Mouse (Mus musculus) B cell, adult 2 months (primary cell): ENCODE results near the gene Magix.
A peak's percentile ranks its signal among the peaks of the same experiment; 100 is the strongest.

Source experiments
- DNase-seq, 2 experiments: peaks; one replicate each; pipeline ENCODE4 v3.0.0; 2022

The Magix gene

DNA sequence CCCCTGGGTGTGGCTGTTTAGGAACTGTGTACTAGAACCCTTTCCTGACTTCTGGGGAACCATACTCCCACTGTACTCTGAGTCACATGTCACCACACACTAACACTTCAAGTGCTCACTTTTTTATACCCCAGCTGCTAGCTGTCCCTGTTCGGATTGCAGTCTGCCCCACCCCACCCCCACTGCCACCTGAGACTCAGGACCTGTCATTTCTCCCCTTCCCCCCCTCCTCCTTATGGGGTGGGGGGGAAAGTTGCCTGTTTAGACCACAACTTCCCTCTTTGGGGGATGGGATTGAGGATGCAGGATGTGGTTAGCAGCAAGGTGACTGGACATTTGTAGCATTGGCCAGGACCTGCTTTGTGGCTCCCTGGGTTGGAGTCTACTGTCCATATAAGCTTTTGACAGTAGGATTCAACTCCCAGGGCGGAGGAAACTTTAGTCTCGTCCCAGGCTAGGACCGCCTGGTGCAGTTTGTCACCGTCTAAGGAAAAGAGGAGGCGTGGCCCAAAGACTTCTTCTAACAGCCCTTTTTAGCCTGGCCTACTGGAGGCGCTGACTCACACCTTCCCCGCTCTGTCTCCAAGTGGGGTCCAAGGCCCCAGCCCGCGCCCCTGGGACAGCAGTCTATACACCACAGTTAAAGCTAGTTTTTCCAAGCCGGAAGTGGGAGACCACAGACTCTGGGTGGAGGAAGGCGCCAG, 7.3 kb downstream of the Magix start:
- DNase-seq = peak; percentile 62 to 70

DNA sequence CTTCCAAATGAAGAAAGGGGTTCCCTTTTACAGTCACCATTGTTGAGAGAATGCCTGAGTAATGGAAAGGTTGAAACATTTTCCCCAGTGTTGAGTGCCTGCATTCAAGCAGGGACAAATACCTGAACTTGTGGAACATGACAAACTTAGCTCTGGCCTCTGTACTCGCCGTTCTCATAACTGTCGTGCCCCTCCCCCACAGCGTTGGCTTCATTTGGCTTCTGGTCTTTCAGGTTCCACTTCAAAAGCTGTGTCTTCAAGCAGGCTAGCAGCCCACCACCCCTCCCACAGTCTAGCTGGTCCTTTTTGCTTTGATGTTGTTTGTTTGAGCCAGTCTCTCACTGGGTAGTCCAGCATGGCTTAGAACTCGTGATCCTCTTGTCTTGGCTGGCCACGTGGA, 8.3 kb downstream of the Magix start:
- DNase-seq = no peak

GRCm38 (mm10) chrX:7670921-7671623, 10.0 kb downstream of the Magix start, which contains the start of gene Plp2:
Gene Plp2, minus strand, starts transcription at chrX:7671390.
- peak; percentile 47 to 51 for DNase-seq

DNA sequence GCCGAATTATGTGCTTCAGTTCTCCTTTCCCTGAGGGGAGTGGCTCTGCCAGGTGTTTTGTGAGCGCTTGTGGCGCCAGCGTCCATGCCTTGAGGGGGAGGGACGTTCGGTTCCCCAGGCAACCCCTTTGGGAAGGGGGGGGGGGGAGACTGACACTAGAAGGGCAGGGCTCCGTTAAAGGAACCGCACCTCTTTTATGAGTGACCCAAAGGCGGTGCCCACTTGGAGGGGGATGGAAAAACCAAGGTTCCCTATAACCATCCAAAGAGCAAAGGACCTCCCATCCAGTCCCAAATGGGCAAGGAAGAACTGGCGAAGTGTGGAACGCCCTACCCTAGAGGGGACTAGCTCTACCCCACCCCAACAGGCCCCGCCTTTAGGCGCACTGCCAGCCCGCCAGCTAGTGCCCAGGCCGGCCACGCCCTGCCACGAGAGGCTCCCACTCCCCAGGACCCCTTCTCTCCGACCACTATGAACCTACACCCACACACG, 10.6 kb downstream of the Magix start:
- DNase-seq = peak; percentile 65

DNA sequence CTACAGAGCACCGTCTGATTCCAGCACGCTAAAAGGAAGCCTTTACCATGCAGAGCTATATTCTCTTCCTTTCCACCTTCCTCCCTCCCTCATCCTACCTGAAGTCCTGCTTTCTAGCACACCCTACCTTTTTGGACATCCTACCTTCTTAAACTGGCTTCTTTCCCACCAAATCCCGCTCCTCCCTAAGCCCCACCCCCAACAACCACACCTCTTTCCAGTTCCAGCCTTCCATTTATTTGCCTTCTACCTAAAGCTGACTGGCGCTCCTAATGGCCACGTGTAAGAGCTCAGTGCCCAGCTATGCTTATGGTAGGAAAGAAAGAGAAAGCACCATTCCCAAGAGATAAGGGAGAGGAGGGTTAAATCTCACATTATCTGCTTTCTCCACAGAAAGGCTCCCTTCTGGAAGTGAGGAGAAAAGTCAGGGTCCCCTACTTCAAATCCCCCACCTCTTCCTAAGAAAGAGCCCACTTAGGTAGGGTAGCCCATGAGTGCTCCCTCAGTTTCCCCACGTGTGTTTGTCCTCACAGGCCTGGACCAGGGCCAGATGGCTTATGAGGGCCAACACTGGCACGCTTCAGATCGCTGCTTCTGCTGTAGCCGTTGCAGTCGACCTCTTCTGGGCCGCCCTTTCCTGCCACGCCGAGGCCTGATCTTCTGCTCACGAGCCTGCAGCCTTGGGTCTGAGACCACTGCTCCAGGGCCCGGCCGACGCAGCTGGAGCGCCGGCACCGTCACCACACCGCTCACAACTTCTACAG, 15.1 kb downstream of the Magix start:
- DNase-seq = no peak

- DNase-seq = no peak
Measured at GRCm38 (mm10) chrX:7664791-7665190, 16.3 kb downstream of the Magix start.

DNA sequence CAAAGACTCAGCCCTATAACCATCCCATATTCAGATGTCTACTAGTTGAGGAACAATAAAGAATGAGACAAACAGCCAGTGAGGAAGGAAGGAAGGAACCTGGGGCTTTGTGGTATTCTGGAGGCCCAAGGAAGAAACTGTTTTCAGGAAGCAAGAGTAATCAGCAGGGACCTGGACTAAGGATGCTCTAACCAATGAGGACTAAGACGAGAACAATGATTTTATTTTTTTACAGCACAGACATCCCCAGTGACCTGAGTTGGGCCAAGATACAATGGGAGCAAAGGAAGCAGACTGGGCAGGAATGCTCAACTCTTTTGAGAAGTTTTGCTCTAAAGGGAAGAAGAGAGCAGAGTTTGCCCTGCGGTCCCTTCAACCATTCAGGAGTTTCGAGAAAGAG, 18.1 kb downstream of the Magix start:
- no peak for DNase-seq

DNA sequence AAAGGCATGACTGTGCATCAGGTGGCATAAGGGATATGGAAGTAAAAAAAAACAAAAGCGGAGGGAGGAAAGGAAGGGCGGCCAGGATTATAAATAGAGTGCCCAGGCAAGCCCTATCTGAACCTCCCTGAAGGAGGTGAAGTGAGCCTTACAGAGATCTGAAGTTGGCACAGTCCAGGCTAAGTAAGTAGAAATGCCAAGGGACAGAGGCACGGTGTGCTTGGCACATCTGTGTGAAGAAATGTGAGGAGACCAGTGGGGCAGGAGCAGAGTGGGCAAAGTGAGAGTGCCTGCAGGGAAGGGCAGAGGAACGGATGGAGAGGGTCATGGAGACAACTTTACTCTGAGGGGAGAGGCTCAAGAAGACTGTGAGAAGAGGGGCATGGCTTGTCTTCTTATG, 20.0 kb downstream of the Magix start:
- DNase-seq = no peak

DNA sequence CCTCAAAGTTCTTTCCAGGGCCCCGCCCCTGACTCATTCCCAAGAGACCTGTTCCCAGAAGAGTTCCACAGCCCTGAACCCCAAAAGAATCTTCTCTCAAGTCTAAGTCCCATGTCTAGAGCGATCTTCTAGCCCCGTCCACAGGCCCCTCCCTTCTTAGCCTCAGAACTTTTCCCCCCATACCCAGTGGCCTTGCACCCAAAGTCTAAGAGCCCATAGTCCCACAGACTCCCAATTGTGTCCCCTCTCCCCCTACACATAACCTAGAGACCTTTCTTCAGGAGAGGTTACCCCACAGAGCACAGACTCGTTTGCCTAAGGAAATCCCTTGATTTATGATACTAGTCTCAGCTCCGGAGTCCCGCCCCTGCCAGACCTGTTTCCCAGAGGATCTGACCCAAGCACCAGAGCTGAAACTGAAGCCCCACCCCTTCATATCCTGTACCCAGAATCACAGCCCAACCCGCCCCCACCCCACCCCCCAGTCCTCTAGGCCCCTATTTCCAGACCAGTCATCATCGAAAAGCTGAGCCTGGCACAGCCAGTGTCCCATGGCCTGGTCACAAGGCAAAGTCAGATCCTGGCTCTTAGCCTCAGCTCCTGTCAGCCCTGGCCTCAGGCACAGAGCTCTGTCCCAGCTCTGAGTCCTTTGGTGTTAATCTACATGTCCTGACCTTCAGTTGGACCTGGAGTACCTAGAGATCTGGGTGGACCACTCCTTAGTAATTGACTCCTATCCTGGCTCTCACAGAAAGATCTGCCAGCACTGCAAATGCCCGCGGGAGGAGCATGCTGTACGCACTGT, 22.1 kb downstream of the Magix start:
- no peak for DNase-seq

GRCm38 (mm10) chrX:7658031-7658784, 22.8 kb downstream of the Magix start:
- DNase-seq = no peak

DNA sequence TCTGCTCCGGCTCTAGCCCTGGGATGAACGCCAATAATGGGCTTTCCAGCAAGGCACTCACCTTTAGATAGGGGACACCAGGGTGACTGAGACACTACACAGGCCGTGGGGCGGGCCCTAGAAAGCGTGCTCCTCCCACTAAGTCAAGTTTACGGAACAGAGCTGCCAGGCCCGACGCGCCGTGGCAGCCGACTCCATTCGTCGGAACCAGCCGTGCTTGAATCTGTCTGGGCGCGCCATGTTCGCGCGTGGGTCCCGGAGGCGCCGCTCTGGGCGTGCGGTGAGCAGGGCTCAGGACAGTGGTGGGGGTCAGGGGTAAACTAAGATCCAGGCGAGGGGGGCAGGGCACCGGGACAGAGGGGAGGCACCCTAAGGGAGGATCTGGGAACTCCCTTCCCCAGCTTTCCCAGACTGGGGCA, 23.8 kb downstream of the Magix start, which contains the start of gene Prickle3:
Gene Prickle3 (plus strand): TSS at position 40 of the 419 bp plus-strand sequence.
- DNase-seq = peak; percentile 72 to 75

GRCm38 (mm10) chrX:7648671-7649304, 32.3 kb downstream of the Magix start:
- peak; percentile 70 to 71 for DNase-seq

- peak; percentile 89 to 91 for DNase-seq
Measured at GRCm38 (mm10) chrX:7645349-7645748, 35.7 kb downstream of the Magix start.

- no peak for DNase-seq
Measured at GRCm38 (mm10) chrX:7640785-7641184, 40.3 kb downstream of the Magix start.

DNA sequence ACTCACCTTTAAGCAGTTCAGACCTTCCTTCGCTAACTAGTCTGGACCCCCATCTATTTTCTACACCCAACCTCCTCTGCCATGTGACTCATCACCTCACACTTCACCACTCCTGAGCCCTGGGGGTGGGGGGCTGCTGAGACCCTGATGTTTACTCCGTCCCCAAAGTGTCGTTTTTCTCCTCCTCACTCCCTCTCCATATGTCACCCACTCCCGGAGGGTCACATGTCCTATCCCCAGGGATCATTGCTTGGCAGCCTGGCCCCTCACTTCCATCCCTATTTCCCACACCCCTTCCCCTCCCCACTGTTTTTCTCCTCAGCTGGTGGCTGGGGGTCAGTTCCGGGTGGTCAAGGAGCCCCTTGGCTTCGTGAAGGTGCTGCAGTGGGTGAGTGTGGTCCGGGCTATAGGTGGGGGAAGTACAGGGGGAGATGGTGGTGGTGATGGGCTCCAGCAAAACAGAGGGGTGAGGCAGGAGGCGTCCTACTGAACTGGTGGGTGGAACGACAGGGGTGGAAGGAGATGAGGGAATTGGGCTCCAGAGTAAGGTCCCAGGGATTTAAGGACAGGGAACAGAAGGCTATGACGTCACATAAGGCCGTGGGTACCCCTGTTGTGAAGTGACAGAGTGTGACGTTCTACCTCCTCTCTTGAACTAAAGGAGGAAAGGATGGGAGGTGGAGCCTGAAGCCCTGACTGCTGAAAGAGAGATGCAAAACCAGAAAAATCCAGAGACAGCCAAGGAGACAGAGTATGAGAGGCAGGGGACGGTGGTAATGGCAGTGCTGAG, 41.3 kb downstream of the Magix start:
- no peak for DNase-seq

DNA sequence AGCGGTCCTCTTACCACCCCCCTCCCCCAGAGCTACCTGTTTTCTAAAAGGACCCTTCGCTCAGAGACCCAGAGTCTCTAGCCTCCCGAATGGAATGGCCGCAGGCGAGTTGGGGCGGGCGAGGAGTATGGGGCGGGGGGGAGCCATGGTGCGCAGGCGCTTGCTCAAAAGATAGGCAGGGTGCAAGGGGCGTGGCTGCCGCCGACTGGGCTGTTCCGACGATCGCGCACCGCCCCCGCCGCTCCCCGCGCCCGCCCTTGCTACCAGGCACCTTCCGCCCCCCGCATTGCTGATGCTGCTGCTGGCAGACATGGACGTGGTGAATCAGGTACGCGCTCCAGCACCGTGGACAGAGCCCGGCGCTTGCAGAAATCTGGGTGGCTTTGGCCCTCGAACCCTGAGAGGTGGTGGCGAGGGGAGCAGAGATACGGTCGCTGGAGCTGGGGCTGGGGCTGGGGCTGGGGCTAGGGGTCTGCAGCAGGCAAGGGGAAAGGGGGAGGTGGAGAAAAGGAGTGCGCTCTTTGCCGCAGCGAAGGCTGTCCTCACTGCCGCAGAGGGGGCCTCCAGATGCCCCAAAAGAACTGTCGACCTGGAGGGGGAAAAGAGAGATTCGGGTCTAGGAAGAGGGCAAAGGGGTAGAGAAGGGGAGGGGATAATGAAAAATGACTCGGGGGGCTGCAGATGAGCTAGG, 42.5 kb downstream of the Magix start, which contains the start of gene Syp:
Gene Syp (plus strand): TSS at position 71 of the 691 bp plus-strand sequence.
- peak; percentile 86 to 90 for DNase-seq

DNA sequence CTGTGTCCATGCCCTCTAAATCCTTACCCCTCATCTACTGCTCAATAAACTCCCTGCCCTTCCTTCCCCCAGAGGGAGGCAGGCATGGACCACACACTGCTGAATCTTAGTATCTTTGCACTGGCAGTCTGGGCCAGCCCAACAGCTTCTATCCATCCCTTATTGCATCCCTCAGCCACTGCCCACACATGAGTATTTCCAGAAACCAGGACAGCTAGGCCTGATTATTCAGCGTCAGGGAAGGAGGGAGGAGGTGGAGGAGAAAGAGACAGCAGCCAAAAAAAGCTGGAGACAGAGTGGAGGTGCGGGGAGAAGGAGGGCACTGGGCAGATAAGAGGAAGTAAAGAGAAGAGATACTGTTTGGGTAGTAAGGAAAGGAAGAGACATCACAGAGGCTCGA, 46.0 kb downstream of the Magix start:
- no peak for DNase-seq

GRCm38 (mm10) chrX:7632560-7632959, 48.5 kb downstream of the Magix start:
- no peak for DNase-seq
